Mouse (Mus musculus): ENCODE results near the gene Obp2a.
"Not testable (repeated sequence)": the region's sequence is repeated elsewhere in the genome, so short reads cannot be mapped to it uniquely, and the experiment has no call there.

Obp2a gene

GRCm38 (mm10) chr2:25711641-25712040 is 11.8 kb downstream of the Obp2a start:
- DNase-seq = peak; percentile 17

- DNase-seq = no peak
Measured at GRCm38 (mm10) chr2:25717222-25717621, 17.4 kb downstream of the Obp2a start.

- no peak for DNase-seq
Measured at GRCm38 (mm10) chr2:25733199-25733930, 33.5 kb downstream of the Obp2a start.

GRCm38 (mm10) chr2:25736709-25737108 is 36.9 kb downstream of the Obp2a start, which contains the start of gene Obp2b:
Gene Obp2b (plus strand): TSS chr2:25737009.
- not testable (repeated sequence) for DNase-seq

GRCm38 (mm10) chr2:25741671-25742070 is 41.8 kb downstream of the Obp2a start:
- no peak for DNase-seq

All from embryo, embryonic 11 days (tissue).